Mouse (Mus musculus) ES-E14 (cell line): ENCODE results near the gene Cask.

Experiments
- CHD2 ChIP-seq: IDR thresholded peaks from 2 replicates; pipeline ENCODE4 v1.6.1; 2014; ENCODE audit warnings: mild to moderate bottlenecking, low read depth, low read length, inconsistent platforms
- ZC3H11A ChIP-seq: IDR thresholded peaks from 2 replicates; pipeline ENCODE4 v1.6.1; 2012; ENCODE audit warnings: low read depth, mild to moderate bottlenecking, inconsistent platforms, low read length, borderline replicate concordance

DNA sequence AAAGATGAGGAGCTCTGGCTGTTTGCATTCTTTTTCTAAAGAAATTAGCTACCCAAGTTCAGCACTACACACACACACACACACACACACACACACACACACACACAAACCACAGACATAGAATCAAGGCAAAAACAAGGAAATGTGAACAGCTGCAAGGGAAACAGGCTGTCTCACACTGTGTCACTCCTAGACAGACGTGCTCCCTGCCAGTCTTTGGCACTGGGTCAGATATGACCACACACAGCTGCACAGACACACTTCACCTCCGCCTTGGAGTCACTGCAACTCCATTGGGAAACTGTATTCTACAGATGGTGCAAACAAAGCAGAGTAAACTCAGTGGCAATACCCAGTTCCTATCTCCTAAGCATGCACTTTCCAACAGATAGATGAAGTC is 274.6 kb downstream of the Cask start:
- no peak for TF ChIP-seq CHD2
- TF ChIP-seq ZC3H11A: no peak
